Mouse (Mus musculus): ENCODE results near the gene Ppp5c. TPM values are rescaled to one million over a fixed set of nuclear protein-coding genes. Genes with fewer than 3 reads are reported as not detected.
A peak's percentile ranks its signal among the peaks of the same experiment; 100 is the strongest.

Ppp5c gene
- polyA plus RNA-seq, 1 experiment, result 72.7 TPM

DNA sequence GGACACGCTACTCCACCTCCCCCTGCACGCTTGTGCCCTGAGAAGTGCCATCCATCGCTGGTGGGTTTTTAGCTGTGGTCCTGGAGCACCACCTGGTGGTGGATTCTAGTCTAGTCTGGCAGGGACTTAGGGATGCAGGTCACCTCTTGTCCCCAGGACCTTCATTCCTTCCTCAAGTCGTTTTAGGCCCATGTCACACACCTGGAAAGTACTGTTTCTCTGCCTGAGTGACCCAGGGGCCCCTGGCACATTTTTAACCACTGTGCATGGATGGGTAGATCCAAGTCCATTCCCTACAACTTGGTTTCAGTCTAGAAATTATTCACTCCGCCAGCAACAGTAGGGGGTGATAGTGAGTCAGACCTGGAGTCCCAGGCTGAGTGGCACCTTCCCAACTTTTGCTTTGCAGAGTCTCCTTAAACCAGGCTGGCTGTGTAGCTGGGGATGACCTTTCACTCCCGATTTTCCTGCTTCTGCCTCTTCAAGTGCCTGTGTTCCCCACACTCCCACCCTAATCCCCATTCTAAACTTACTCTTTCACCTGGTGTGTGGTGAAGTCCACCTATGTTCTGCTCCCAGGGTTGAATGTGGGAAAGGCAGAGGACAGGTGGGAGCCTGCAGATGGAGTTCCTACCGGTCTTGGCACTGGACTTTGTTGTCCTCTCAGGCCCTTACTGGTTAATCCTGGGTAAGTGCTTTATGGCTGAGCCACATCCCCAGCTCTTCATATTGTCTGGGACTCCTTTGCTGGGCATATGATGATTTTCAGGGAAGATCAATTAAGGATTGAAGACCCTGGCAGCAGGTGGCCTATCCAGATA lies 25.1 kb downstream of the Ppp5c start:
- Histone ChIP-seq H3K27ac (ENCODE audit: insufficient read depth, low read length) (no peak overlapping the region; the same call in 1 of the 2 replicates), H3K4me1 (ENCODE audit: control insufficient read depth, insufficient read depth, low read length) (peaks cover 4% of the 10 kb centered on the region; the same call in 1 of the 2 replicates), H3K4me3 (ENCODE audit: insufficient read depth, low read length) (no peak overlapping the region)
- TF ChIP-seq POLR2A (IDR thresholded peaks at IDR 0.05; ENCODE audit: low read depth, low read length), result no peak
- peak; percentile 87 for TF ChIP-seq CTCF (IDR thresholded peaks at IDR 0.05; ENCODE audit: borderline replicate concordance, insufficient read depth, low read length)

- peaks cover 4% of the 10 kb centered on the region; the same call in 1 of the 2 replicates for H3K4me1 ChIP-seq (ENCODE audit: control insufficient read depth, insufficient read depth, low read length)
- H3K4me3 ChIP-seq (ENCODE audit: insufficient read depth, low read length), result no peak overlapping the region
- TF ChIP-seq CTCF (IDR thresholded peaks at IDR 0.05; ENCODE audit: borderline replicate concordance, insufficient read depth, low read length) (peak; percentile 65; the same call in 1 of the 2 replicates), POLR2A (IDR thresholded peaks at IDR 0.05; ENCODE audit: low read depth, low read length) (no peak)
- H3K27ac ChIP-seq (ENCODE audit: insufficient read depth, low read length), result no peak overlapping the region
These were observed 28.1 kb downstream of the Ppp5c start for GRCm38 (mm10) chr7:16999650-17000049.

DNA sequence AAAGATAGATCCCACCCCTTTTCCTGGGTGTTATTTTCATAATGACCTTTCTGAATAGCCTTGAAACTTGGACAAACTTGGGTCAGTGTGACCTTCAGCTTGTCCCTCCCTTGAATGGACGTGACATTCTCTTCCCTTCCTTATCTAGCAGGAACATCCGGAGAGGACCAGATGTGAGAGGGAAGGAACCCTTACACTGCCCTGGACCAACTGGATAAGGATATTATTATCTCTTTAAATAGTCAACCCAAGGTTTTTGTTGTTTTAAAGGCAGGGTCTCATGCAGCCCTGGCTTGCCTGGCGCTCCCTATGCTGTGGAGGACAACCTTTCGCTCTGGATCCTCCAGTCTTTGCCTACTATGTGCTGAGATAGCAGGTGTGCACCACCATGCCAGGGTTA lies 28.5 kb downstream of the Ppp5c start:
- no peak overlapping the region for H3K4me3 ChIP-seq (ENCODE audit: insufficient read depth, low read length)
- no peak overlapping the region for H3K27ac ChIP-seq (ENCODE audit: insufficient read depth, low read length)
- TF ChIP-seq POLR2A (IDR thresholded peaks at IDR 0.05; ENCODE audit: low read depth, low read length), result no peak
- TF ChIP-seq CTCF (IDR thresholded peaks at IDR 0.05; ENCODE audit: borderline replicate concordance, insufficient read depth, low read length), result no peak
- peaks cover 4% of the 10 kb centered on the region; the same call in 1 of the 2 replicates for H3K4me1 ChIP-seq (ENCODE audit: control insufficient read depth, insufficient read depth, low read length)

DNA sequence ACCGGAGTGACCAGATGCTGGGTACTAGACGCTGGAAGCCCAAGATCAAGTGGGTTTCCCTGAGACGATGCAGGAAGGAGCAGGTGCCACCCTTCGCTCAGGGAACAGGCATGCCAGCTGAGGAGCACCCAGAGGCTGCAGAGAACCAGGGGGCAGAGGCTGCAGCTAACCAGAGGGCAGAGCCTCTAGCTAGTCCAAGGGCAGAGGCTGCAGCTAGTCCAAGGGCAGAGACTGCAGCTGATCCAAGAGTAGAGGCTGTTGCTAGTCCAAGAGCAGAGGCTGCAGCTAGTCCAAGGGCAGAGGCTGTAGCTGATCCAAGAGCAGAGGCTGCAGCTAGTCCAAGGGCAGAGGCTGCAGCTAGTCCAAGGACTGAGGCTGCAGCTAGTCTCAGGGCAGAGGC lies 32.4 kb downstream of the Ppp5c start:
- Histone ChIP-seq H3K27ac (ENCODE audit: insufficient read depth, low read length) (no peak overlapping the region), H3K4me3 (ENCODE audit: insufficient read depth, low read length) (no peak overlapping the region), H3K4me1 (ENCODE audit: control insufficient read depth, insufficient read depth, low read length) (no peaks in the 10 kb centered on the region)
- TF ChIP-seq POLR2A (IDR thresholded peaks at IDR 0.05; ENCODE audit: low read depth, low read length), result no peak
- TF ChIP-seq CTCF (IDR thresholded peaks at IDR 0.05; ENCODE audit: borderline replicate concordance, insufficient read depth, low read length), result no peak

- no peaks in the 10 kb centered on the region for H3K4me1 ChIP-seq (ENCODE audit: control insufficient read depth, insufficient read depth, low read length)
These were observed 33.3 kb downstream of the Ppp5c start for GRCm38 (mm10) chr7:16994400-16994799.

DNA sequence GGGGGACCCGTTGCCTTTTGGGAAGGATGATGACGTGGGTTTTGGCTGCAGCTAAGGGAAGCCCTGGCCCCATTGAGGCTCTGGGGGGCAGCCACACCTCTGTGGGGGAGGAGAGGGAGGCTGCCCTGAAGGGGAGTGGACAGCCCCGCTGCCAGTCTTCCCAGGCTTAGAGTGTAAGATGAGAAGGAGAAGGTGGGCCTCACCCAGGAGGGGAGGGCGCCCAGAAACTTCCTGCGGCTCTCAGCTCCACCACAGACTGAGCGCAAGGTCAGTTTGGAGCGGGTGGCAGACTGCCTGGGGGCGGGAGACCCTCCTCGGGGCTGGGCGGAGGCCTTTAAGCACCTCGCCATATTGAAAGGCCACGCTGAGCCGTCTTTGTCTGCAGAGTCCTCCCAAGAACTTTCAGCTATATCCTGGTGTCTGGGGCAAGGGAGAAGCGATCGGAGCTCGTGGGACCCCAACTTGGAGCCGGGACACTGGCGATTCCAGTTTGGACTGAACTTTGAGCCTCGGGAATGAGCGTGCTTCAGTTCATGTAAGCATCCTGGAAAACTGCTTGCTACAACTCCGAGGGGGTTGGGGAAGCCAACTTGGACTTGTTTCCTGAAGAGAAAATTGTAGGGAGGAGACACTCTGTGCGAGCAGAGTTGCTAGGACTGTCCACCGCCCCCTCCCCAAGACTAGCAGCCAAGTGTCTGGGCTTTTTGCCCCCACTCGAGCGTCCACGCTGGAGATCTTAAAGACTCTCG lies 33.9 kb downstream of the Ppp5c start:
- no peak for TF ChIP-seq CTCF (IDR thresholded peaks at IDR 0.05; ENCODE audit: borderline replicate concordance, insufficient read depth, low read length)
- peak; percentile 89 for TF ChIP-seq POLR2A (IDR thresholded peaks at IDR 0.05; ENCODE audit: low read depth, low read length)
- Histone ChIP-seq H3K4me3 (ENCODE audit: insufficient read depth, low read length) (peak overlapping the region; percentile 75), H3K27ac (ENCODE audit: insufficient read depth, low read length) (no peak overlapping the region), H3K4me1 (ENCODE audit: control insufficient read depth, insufficient read depth, low read length) (no peaks in the 10 kb centered on the region)

More at GRCm38 (mm10) chr7:16994400-16994799, 33.3 kb downstream of the Ppp5c start:
- H3K27ac ChIP-seq (ENCODE audit: insufficient read depth, low read length), result no peak overlapping the region
- no peak for TF ChIP-seq CTCF (IDR thresholded peaks at IDR 0.05; ENCODE audit: borderline replicate concordance, insufficient read depth, low read length)
- no peak for TF ChIP-seq POLR2A (IDR thresholded peaks at IDR 0.05; ENCODE audit: low read depth, low read length)
- peak overlapping the region; percentile 75 for H3K4me3 ChIP-seq (ENCODE audit: insufficient read depth, low read length)

DNA sequence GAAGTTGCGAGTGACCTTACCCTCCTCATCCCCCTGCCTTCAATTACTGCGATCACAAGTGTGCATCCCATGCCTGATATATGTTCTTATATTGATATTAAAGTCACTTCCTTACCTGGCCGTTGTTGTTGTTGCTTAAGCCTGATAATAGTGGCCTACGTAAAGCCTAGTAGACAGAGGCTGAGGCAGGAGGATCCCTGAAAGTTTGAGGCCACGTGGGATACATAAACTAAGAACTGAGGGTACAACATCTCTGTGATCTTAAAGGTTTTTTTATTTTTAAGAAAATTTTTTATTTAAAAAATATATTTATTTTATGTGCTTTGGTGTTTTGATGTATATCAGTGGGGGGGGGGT lies 35.3 kb downstream of the Ppp5c start, which contains the start of gene Ccdc8:
TSS of gene Ccdc8 (plus strand) at position 258 of the 357 bp plus-strand sequence.
- Histone ChIP-seq H3K27ac (ENCODE audit: insufficient read depth, low read length) (no peak within 1 kb of the TSS), H3K4me1 (ENCODE audit: control insufficient read depth, insufficient read depth, low read length) (no peaks in the 10 kb centered on the region), H3K4me3 (ENCODE audit: insufficient read depth, low read length) (0 out of 2 replicates have a peak within 1 kb of the TSS, but pooled peaks have one; percentile 4)
- TF ChIP-seq POLR2A (IDR thresholded peaks at IDR 0.05; ENCODE audit: low read depth, low read length) (no peak), CTCF (IDR thresholded peaks at IDR 0.05; ENCODE audit: borderline replicate concordance, insufficient read depth, low read length) (no peak)

DNA sequence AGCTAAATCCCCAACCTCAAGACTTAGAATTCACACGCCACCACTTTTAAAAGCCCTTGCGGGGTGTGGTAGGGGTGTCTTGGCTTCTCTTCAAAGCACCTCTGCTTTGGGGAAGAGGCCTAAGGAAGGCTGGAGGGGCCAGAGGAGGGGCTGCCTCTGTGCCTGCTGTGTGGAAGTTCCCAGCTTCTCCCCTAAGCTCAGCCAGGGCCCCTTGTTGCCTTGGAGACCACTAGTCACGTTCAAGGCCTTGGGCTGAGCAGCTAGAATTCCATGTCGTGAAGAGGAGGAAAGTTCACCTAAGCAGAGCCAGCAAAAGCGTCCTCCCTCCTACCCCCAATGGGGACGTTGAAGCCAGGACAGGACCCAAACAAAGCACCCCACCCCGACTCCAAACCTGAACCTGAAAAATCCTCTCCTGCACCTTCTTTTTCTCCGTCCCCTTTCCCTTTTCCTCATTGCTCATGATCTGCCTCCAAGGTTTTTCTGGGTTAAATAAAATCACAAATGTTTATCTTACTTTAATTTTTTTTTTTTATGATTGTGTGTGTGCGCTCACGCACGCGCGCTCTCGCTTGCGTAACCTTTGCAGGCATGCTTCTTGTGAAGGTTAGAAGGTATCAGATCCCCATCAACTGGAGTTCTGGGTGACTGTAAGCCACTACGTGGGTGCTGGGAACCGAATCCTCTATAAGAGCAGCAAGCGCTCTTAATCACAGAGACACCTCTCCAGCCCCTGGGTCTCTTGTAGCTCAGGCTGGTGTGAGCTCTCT lies 35.9 kb downstream of the Ppp5c start:
- Histone ChIP-seq H3K4me1 (ENCODE audit: control insufficient read depth, insufficient read depth, low read length) (no peaks in the 10 kb centered on the region), H3K4me3 (ENCODE audit: insufficient read depth, low read length) (no peak overlapping the region), H3K27ac (ENCODE audit: insufficient read depth, low read length) (no peak overlapping the region)
- no peak for TF ChIP-seq POLR2A (IDR thresholded peaks at IDR 0.05; ENCODE audit: low read depth, low read length)
- TF ChIP-seq CTCF (IDR thresholded peaks at IDR 0.05; ENCODE audit: borderline replicate concordance, insufficient read depth, low read length), result no peak

- H3K4me3 ChIP-seq (ENCODE audit: insufficient read depth, low read length), result no peak overlapping the region
- H3K27ac ChIP-seq (ENCODE audit: insufficient read depth, low read length), result no peak overlapping the region
- no peak for TF ChIP-seq POLR2A (IDR thresholded peaks at IDR 0.05; ENCODE audit: low read depth, low read length)
- TF ChIP-seq CTCF (IDR thresholded peaks at IDR 0.05; ENCODE audit: borderline replicate concordance, insufficient read depth, low read length), result no peak
- no peaks in the 10 kb centered on the region for H3K4me1 ChIP-seq (ENCODE audit: control insufficient read depth, insufficient read depth, low read length)
These were observed 37.5 kb downstream of the Ppp5c start for GRCm38 (mm10) chr7:16990006-16990744.
